Mouse (Mus musculus) left cerebral cortex, adult 8-10 months (tissue): ENCODE results near the gene Crhr2. TPM values are rescaled to one million over a fixed set of nuclear protein-coding genes. Genes with fewer than 3 reads are reported as not detected.

Experiments used
- DNase-seq, 2 experiments: peaks; one replicate each; pipeline ENCODE4 v3.0.0; 2022; ENCODE audit warnings: low spot score in 2 of 2
- total RNA-seq, 4 experiments: library from RNA; stranded (reverse); gene quantifications; 2 replicates each; pipeline ENCODE4 v1.2.4; 2022

The Crhr2 gene
- total RNA-seq, 4 experiments from 2014 or later = 2.5 to 3.3 (median 2.7) TPM

GRCm38 (mm10) chr6:55049186-55049585 lies 83.6 kb downstream of the Crhr2 start:
- no peak for DNase-seq

- DNase-seq = no peak
Observed at GRCm38 (mm10) chr6:55045326-55045725, 87.5 kb downstream of the Crhr2 start.

GRCm38 (mm10) chr6:55044542-55044941 lies 88.3 kb downstream of the Crhr2 start:
- no peak for DNase-seq

GRCm38 (mm10) chr6:55043206-55043605 lies 89.6 kb downstream of the Crhr2 start:
- DNase-seq = no peak

Other genes with a start within 250 kb of the Crhr2 start
- 1 to 10 TPM; 4.0 to 6.1 (median 4.3) TPM for gene Nod1, start 160.4 kb downstream of the Crhr2 start, total RNA-seq
- gene Ggct, start 140.1 kb downstream of the Crhr2 start, total RNA-seq = 10 to 100 TPM; 21.8 to 29.0 (median 23.8) TPM
- 100 to 1,000 TPM; 138 to 142 (median 140) TPM for gene Gars, start 95.0 kb downstream of the Crhr2 start, total RNA-seq
- 1 to 10 TPM; 2.8 to 6.3 (median 4.6) TPM for gene Inmt, start 42.0 kb upstream of the Crhr2 start, total RNA-seq
- gene Mindy4, start 70.4 kb upstream of the Crhr2 start, total RNA-seq = 10 to 100 TPM in 3 of 4 experiments, 1 to 10 TPM in 1; 9.1 to 12.6 (median 10.6) TPM
- gene Aqp1, start 203.4 kb upstream of the Crhr2 start, total RNA-seq = 1 to 10 TPM in 3 of 4 experiments, under 1 TPM in 1; 0.59 to 4.8 (median 1.4) TPM
- gene Ghrhr, start 243.3 kb upstream of the Crhr2 start, total RNA-seq = not detected